In the genomic region with DNA sequence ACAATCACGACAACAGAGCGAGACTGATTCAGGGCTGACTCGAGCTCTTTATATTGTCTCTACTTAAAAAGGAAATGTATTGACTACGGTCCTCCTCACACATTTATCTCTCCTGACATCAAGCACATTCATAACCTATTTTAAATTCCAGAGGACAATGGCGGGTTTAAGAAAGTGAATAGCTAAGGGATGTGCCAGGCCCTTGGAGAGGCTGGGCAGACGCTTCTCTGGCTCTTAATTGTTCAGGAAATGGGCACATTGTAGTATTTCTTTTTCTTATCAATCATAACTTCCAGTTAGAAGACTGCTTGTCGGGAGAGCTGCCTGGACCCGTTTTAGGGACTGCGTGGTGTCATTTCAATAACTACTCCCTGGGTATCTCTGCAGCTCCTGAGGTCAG, we compare ENCODE assay signal across 26 mouse cellular contexts. TPM values are rescaled to one million over a fixed set of nuclear protein-coding genes. Genes with fewer than 3 reads are reported as not detected.
DNase-seq lines count a peak whose midpoint lies in the region; ATAC-seq and TF ChIP-seq lines count a peak whose summit lies in the region.
"Had no signal": no experiment of that assay in that cellular context is flagged by ENCODE, and none has a peak within 500 bp of the region (broad histone marks: within the 10 kb centered on the region; RNA-seq: fewer than 3 reads in every experiment).

No protein-coding gene starts in this region.

- WGBS in heart, adult 2 months: 29% methylated on average over 9 of the region's 9 CpGs
- WGBS in intestine, embryonic 14.5 days: 54% methylated on average over 9 of the region's 9 CpGs
- WGBS in intestine, postnatal 0 days: 56% methylated on average over 9 of the region's 9 CpGs
- 81% methylated on average over 9 of the region's 9 CpGs for WGBS in small intestine, adult 2 months

- no peak for ATAC-seq in intestine, embryonic 14.5 days (replicated peaks; ENCODE audit: low FRiP score, low TSS enrichment, low read depth)
- ATAC-seq in intestine, postnatal 0 days: no peak
- ATAC-seq: forebrain, embryonic 15.5 days had no signal

- peaks cover 13% of the 10 kb centered on the region for H3K79me2 ChIP-seq in heart, adult 2 months (replicated peaks; ENCODE audit: control insufficient read depth, insufficient read depth, low read length)

- H3K9me3 ChIP-seq in intestine, embryonic 14.5 days (ENCODE audit: control insufficient read depth, low read length): no peaks in the 10 kb centered on the region
- H3K9me3 ChIP-seq in intestine, postnatal 0 days (ENCODE audit: control insufficient read depth): no peaks in the 10 kb centered on the region
- H3K9me3 ChIP-seq: embryonic facial prominence, embryonic 10.5 days; forebrain, embryonic 15.5 days; hindbrain, embryonic 12.5 days; limb, embryonic 10.5 days; midbrain, embryonic 12.5 days had no signal

- no peaks in the 10 kb centered on the region for H3K27me3 ChIP-seq in heart, adult 2 months (ENCODE audit: control insufficient read depth, insufficient read depth, low read length)
- no peaks in the 10 kb centered on the region for H3K27me3 ChIP-seq in intestine, embryonic 14.5 days (replicated peaks; ENCODE audit: control insufficient read depth, insufficient read depth, low read length)
- no peaks in the 10 kb centered on the region for H3K27me3 ChIP-seq in intestine, postnatal 0 days (replicated peaks; ENCODE audit: control insufficient read depth, insufficient read depth, low read length)
- no peaks in the 10 kb centered on the region for H3K27me3 ChIP-seq in small intestine, adult 2 months (ENCODE audit: control insufficient read depth, insufficient read depth, low read length)
- H3K27me3 ChIP-seq: forebrain, embryonic 15.5 days; hindbrain, embryonic 12.5 days; midbrain, embryonic 12.5 days had no signal

- DNase-seq in heart, adult 2 months: no peak
- DNase-seq in heart, postnatal 4 days: no peak
- no peak for DNase-seq in intestine, embryonic 14.5 days (ENCODE audit: low spot score)
- DNase-seq in adrenal gland, adult 2 months: no peak
- DNase-seq in embryo, embryonic 10.5 days (ENCODE audit: low spot score): no peak
- DNase-seq: adrenal gland, adult 8-10 months; cerebellum, adult 11 months; cerebellum, postnatal 36 days; gastrocnemius, adult 2 months; kidney, adult 18-20 months; kidney, postnatal 10 days; lung, embryonic 14.5 days; right cerebral cortex, adult 18-20 months; spleen, adult 18-20 months; thymus, postnatal 25 days had no signal

- TF ChIP-seq CTCF in heart, adult 2 months (IDR thresholded peaks at IDR 0.05): no peak
- TF ChIP-seq CTCF in intestine, postnatal 0 days (IDR thresholded peaks at IDR 0.05; ENCODE audit: low read depth): no peak
- no peak for TF ChIP-seq CTCF in small intestine, adult 2 months (IDR thresholded peaks at IDR 0.05; ENCODE audit: extremely low read depth, insufficient read length, insufficient replicate concordance, low read depth, low read length)

- H3K27ac ChIP-seq in heart, adult 2 months: peak overlapping the region; percentile 20
- peak overlapping the region; percentile 48 for H3K27ac ChIP-seq in intestine, embryonic 14.5 days (ENCODE audit: low read depth)
- no peak overlapping the region; the same call in 1 of the 2 replicates for H3K27ac ChIP-seq in intestine, postnatal 0 days (ENCODE audit: low read depth, low read length)
- peak overlapping the region; percentile 44; the same call in 1 of the 2 replicates for H3K27ac ChIP-seq in brown adipose tissue, adult 24 weeks (replicated peaks; ENCODE audit: low read depth, low read length)
- H3K27ac ChIP-seq in small intestine, adult 2 months (ENCODE audit: insufficient read depth, low read depth, low read length): peak overlapping the region; percentile 70; the same call in 1 of the 2 replicates
- H3K27ac ChIP-seq: embryonic facial prominence, embryonic 10.5 days; forebrain, embryonic 15.5 days; gastrocnemius, adult 2 months; hindbrain, embryonic 12.5 days; left cerebral cortex, adult 2 months; limb, embryonic 10.5 days; midbrain, embryonic 12.5 days had no signal

- TF ChIP-seq EP300 in heart, adult 2 months (IDR thresholded peaks at IDR 0.05; ENCODE audit: insufficient read depth, low read depth, low read length): no peak

- no peak overlapping the region for H3K4me2 ChIP-seq in intestine, embryonic 14.5 days (ENCODE audit: low read length)
- no peak overlapping the region for H3K4me2 ChIP-seq in intestine, postnatal 0 days (replicated peaks; ENCODE audit: low read depth)
- H3K4me2 ChIP-seq: forebrain, embryonic 15.5 days; hindbrain, embryonic 12.5 days; liver, embryonic 11.5 days; lung, embryonic 14.5 days; midbrain, embryonic 12.5 days had no signal

- intact Hi-C loops in heart, adult 2 months (cut with DNase I): no loop called here

- peaks cover 53% of the 10 kb centered on the region for H3K36me3 ChIP-seq in heart, adult 2 months (ENCODE audit: control insufficient read depth, insufficient read depth, low read length)
- no peaks in the 10 kb centered on the region for H3K36me3 ChIP-seq in intestine, embryonic 14.5 days (ENCODE audit: control insufficient read depth, insufficient read depth, low read length)
- no peaks in the 10 kb centered on the region for H3K36me3 ChIP-seq in intestine, postnatal 0 days (ENCODE audit: control insufficient read depth, insufficient read depth)
- no peaks in the 10 kb centered on the region for H3K36me3 ChIP-seq in small intestine, adult 2 months (ENCODE audit: control insufficient read depth, insufficient read depth, low read length)
- H3K36me3 ChIP-seq: embryonic facial prominence, embryonic 10.5 days; forebrain, embryonic 15.5 days; hindbrain, embryonic 12.5 days; limb, embryonic 10.5 days; midbrain, embryonic 12.5 days had no signal

- no peak overlapping the region for H3K4me3 ChIP-seq in heart, adult 2 months
- no peak overlapping the region for H3K4me3 ChIP-seq in intestine, embryonic 14.5 days (ENCODE audit: low read depth, low read length)
- no peak overlapping the region for H3K4me3 ChIP-seq in intestine, postnatal 0 days (ENCODE audit: low read depth, low read length)
- no peak overlapping the region for H3K4me3 ChIP-seq in brown adipose tissue, adult 24 weeks (ENCODE audit: insufficient read depth, low read depth, low read length)
- H3K4me3 ChIP-seq in small intestine, adult 2 months (ENCODE audit: low read depth, low read length): no peak overlapping the region
- H3K4me3 ChIP-seq: embryonic facial prominence, embryonic 10.5 days; erythroblast, embryonic 14.5 days; forebrain, embryonic 15.5 days; gastrocnemius, adult 2 months; hindbrain, embryonic 12.5 days; left cerebral cortex, adult 2 months; limb, embryonic 10.5 days; midbrain, embryonic 12.5 days had no signal

- peak overlapping the region; percentile 33; the same call in 1 of the 2 replicates for H3K9ac ChIP-seq in heart, adult 2 months (ENCODE audit: low read depth, low read length)
- no peak overlapping the region for H3K9ac ChIP-seq in intestine, embryonic 14.5 days (ENCODE audit: low read length)
- H3K9ac ChIP-seq in intestine, postnatal 0 days (ENCODE audit: low read depth, low read length): no peak overlapping the region
- H3K9ac ChIP-seq: forebrain, embryonic 15.5 days; hindbrain, embryonic 12.5 days; lung, embryonic 14.5 days; midbrain, embryonic 12.5 days had no signal

- peaks cover 76% of the 10 kb centered on the region for H3K4me1 ChIP-seq in heart, adult 2 months (ENCODE audit: control insufficient read depth, insufficient read depth, low read length)
- H3K4me1 ChIP-seq in intestine, embryonic 14.5 days (replicated peaks; ENCODE audit: control insufficient read depth, insufficient read depth, low read length): peaks cover 26% of the 10 kb centered on the region
- peaks cover 28% of the 10 kb centered on the region for H3K4me1 ChIP-seq in intestine, postnatal 0 days (replicated peaks; ENCODE audit: control insufficient read depth, insufficient read depth, low read length)
- H3K4me1 ChIP-seq in brown adipose tissue, adult 24 weeks (ENCODE audit: control insufficient read depth, insufficient read depth, insufficient read length, low read length): peaks cover 79% of the 10 kb centered on the region
- peaks cover 45% of the 10 kb centered on the region for H3K4me1 ChIP-seq in small intestine, adult 2 months (ENCODE audit: control insufficient read depth, insufficient read depth, insufficient read length, low read length)

- no peak for TF ChIP-seq POLR2A in heart, adult 2 months (IDR thresholded peaks at IDR 0.05; ENCODE audit: insufficient read depth, low read depth, low read length)
- TF ChIP-seq POLR2A in small intestine, adult 2 months (IDR thresholded peaks at IDR 0.05; ENCODE audit: low read depth, low read length): no peak

RNA-seq across cellular contexts. Expression of gene Sorbs1, which starts 20.7 kb away (rescaled TPM):
- 100 to 1,000 TPM; 638 to 971 TPM for total RNA-seq in heart, adult 2 months (2021)
- polyA plus RNA-seq in heart, adult 2 months (2012; rRNA removed): 185 and 253 TPM in 2 replicates
- 100 to 1,000 TPM; 234 to 256 TPM for total RNA-seq in heart, postnatal 4 days (2021)
- polyA plus RNA-seq in intestine, embryonic 14.5 days (2014; fragmentation: Nextera tagmentation; extraction: Ambion mirVana): 88.3 and 88.9 TPM in 2 replicates
- polyA plus RNA-seq in intestine, postnatal 0 days (2015; fragmentation: Nextera tagmentation; extraction: Ambion mirVana): 73.8 and 86.2 TPM in 2 replicates
- 254 and 431 TPM in 2 replicates for polyA plus RNA-seq in brown adipose tissue, adult 24 weeks (2012; ENCODE audit: insufficient read depth, insufficient read length, missing spikeins)
- polyA plus RNA-seq in small intestine, adult 2 months (2012; rRNA removed): 8.8 and 13.2 TPM in 2 replicates
- total RNA-seq in adrenal gland, adult 2 months (2021): 100 to 1,000 TPM; 116 to 123 TPM
- polyA plus RNA-seq in adrenal gland, adult 2 months (2012; rRNA removed): 13.4 and 17.7 TPM in 2 replicates
